Mouse (Mus musculus): Measurements from ENCODE around the gene Serinc5. TPM values are rescaled to one million over a fixed set of nuclear protein-coding genes. Genes with fewer than 3 reads are reported as not detected.
A peak's percentile ranks its signal among the peaks of the same experiment; 100 is the strongest.

Gene Serinc5
- total RNA-seq, 2 experiments from 2014 or later = 2.5 to 4.2 TPM

GRCm38 (mm10) chr13:92650956-92651355, 40.1 kb downstream of the Serinc5 start:
- TF ChIP-seq CTCF (IDR thresholded peaks at IDR 0.05) = no peak
- no peak for DNase-seq
- intact Hi-C loops (cut with DNase I) = no loop called here
- Histone ChIP-seq H3K4me3 (no peak overlapping the region), H3K27ac (peak overlapping the region; percentile 41; the same call in 1 of the 2 replicates)

- DNase-seq = no peak
- Histone ChIP-seq H3K4me3 (no peak overlapping the region), H3K27ac (no peak overlapping the region)
- intact Hi-C loops (cut with DNase I) = no loop called here
- TF ChIP-seq CTCF (IDR thresholded peaks at IDR 0.05) = no peak
Observed at GRCm38 (mm10) chr13:92652498-92652897, 41.6 kb downstream of the Serinc5 start.

DNA sequence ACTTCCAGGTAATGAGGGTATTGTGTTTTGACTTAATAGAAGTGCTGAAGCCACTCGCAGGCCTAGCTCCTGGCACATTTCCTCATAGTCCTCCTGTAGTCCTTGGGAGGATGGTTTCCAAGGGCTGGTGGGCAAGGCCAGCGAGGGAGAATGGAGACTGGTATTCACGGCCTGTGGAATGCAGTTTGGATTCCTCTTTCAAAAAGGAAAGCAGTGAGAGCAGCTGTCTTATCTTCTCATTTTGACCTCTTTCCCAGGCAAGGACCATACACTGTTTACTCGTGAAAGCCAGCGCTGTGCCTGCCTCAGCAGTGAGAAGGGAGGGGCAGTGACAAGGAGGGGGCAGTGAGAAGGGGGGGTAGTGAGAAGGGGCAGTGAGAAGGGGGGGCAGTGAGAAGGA, 42.4 kb downstream of the Serinc5 start:
- no peak for TF ChIP-seq CTCF (IDR thresholded peaks at IDR 0.05)
- Histone ChIP-seq H3K4me3 (no peak overlapping the region), H3K27ac (peak overlapping the region; percentile 43)
- intact Hi-C loops (cut with DNase I) = no loop called here
- DNase-seq = no peak

DNA sequence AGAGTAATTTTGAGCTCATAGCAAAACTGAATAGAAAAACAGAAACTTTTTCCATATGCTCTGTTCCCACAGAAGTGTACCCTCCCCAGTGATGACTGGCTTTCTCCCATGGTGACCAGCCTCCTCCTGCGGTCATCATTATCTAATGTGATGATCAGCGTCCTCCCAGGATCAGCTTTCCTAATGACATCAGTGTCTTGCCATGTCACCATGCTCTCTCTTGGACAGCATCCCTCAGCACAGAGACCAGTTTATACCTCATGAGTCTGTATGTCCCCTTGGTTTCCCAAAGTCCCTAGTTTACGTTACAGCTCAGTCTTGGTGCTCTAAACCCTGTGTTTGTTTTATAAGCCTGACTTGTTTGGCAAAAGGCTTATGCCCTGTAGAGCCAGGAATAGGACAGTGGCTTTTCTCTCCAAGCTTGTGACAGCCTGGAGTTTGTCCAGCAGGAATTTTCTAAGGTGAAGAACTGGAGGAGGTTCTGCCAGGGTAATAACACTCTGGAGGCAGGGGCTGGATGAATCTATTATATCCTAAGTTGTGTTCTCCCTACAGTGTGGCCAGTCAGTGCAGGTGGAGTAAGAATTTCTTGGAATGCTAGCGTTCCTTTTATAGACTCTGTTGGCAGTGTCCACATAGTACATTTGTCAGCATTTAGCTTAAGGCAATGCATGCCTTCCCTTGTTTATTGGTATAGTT, 46.1 kb downstream of the Serinc5 start:
- DNase-seq = no peak
- no peak for TF ChIP-seq CTCF (IDR thresholded peaks at IDR 0.05)
- H3K27ac ChIP-seq = peak overlapping the region; percentile 65
- H3K4me3 ChIP-seq = no peak overlapping the region
- intact Hi-C loops (cut with DNase I) = no loop called here

DNA sequence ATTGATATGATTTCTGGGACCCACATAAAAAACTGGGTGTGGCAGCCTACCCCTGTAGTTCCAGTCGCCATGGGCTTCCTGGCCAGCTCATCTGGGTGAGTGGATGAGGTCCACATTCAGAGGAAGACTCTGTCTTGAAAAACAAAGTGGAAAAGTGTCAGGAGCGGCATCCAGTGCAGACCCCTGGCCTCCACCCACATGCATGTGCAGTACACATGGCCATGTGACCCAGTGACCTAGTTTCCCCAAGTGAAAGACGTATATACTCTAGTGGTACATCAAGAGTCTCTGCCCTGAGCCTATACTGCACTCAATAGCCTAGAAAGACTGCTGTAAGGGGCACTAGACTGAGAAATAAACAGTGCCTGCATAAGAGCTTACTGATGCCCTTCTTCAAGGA, 48.7 kb downstream of the Serinc5 start:
- no peak for DNase-seq
- intact Hi-C loops (cut with DNase I) = no loop called here
- Histone ChIP-seq H3K4me3 (no peak overlapping the region), H3K27ac (no peak overlapping the region)
- TF ChIP-seq CTCF (IDR thresholded peaks at IDR 0.05) = no peak

DNA sequence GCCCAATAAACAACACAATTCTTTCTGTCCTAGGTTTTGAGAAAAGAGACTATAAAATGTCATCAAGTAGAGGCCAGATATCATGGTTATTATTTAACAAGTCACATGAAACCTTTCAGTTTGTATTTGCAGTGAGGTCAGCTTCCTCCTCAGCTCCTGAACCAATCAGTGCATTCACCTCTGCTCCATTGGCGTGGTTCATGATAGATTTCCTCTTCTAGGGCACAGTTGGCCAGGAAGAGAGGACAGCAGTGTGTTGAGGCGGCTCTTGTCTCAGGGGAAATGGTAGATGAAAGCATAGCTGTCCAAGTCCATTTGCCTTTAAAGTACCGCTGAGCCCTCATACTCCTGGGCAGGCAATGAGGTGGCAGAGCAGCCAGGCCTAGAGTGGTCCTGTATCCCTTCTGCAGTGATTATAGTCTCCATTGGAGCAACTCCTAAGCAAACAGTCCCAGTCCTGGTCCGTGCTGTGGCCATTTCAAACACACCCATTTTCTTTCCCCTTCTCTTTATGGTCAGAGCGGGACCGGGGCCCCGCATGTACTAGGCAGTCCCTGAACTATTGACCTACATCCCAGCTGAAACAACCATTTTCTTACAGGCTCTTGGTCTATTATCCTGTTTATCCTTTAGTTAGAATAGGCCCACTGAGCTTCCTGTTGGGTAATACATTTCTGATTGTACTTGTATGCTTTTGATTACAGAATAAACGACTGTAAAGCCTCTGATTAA, 51.8 kb downstream of the Serinc5 start:
- TF ChIP-seq CTCF (IDR thresholded peaks at IDR 0.05) = no peak
- H3K27ac ChIP-seq = 0 out of 2 replicates have a peak overlapping the region, but pooled peaks have one; percentile 16
- intact Hi-C loops (cut with DNase I) = no loop called here

GRCm38 (mm10) chr13:92665008-92665407, 54.1 kb downstream of the Serinc5 start:
- H3K27ac ChIP-seq = no peak overlapping the region; the same call in 1 of the 2 replicates
- no peak for TF ChIP-seq CTCF (IDR thresholded peaks at IDR 0.05)
- DNase-seq = no peak
- H3K4me3 ChIP-seq = no peak overlapping the region
- intact Hi-C loops (cut with DNase I) = no loop called here

More for the DNA sequence above, 51.8 kb downstream of the Serinc5 start:
- no peak for DNase-seq
- no peak overlapping the region for H3K4me3 ChIP-seq

- intact Hi-C loops (cut with DNase I) = no loop called here
- Histone ChIP-seq H3K27ac (no peak overlapping the region), H3K4me3 (no peak overlapping the region)
- no peak for TF ChIP-seq CTCF (IDR thresholded peaks at IDR 0.05)
- DNase-seq = no peak
Observed at GRCm38 (mm10) chr13:92668214-92668985, 57.5 kb downstream of the Serinc5 start.

GRCm38 (mm10) chr13:92671727-92672126, 60.8 kb downstream of the Serinc5 start:
- intact Hi-C loops (cut with DNase I) = no loop called here
- no peak for DNase-seq
- TF ChIP-seq CTCF (IDR thresholded peaks at IDR 0.05) = no peak
- Histone ChIP-seq H3K27ac (0 out of 2 replicates have a peak overlapping the region, but pooled peaks have one; percentile 16), H3K4me3 (no peak overlapping the region)

DNA sequence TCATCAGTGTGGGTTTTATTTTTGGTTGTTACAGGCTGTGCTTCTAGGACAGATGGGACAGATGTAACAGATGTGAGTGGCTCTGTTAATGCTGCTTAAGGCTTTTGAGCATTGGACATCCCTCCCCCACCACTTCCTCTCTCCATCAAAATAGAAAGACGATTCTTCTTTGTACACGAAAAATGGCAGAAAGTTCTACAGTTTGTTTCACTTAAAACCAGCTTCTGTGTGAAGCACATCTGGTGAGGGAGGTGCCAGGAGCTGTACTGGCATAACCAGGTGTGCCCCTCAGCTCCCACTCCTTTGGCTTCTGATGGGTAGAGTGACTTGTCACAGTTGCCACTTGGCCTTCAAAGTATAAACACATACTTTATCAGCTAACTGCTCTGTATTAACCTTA, 63.8 kb downstream of the Serinc5 start:
- intact Hi-C loops (cut with DNase I) = no loop called here
- TF ChIP-seq CTCF (IDR thresholded peaks at IDR 0.05) = no peak
- no peak overlapping the region for H3K27ac ChIP-seq
- no peak for DNase-seq
- no peak overlapping the region for H3K4me3 ChIP-seq

DNA sequence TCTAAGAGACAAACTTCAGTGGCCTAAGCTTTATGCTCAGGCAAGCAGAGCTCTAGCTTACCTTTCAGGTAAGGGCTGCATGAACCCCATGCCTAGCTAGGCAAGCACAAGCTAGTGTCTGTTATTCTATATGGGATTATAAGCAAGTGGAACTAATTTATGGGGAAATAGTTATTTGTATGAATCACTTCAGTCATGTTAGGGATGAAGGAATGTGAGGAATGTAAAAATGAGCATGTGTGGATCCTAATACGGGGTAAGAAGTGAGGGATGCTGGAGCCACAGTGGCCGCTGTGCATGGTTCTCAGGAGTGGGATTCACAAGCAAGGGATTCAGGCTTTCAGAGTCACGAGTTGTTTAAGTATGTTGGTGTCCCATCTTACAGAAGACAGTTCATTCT, 64.4 kb downstream of the Serinc5 start:
- no peak overlapping the region for H3K4me3 ChIP-seq
- DNase-seq = no peak
- intact Hi-C loops (cut with DNase I) = no loop called here
- TF ChIP-seq CTCF (IDR thresholded peaks at IDR 0.05) = no peak
- H3K27ac ChIP-seq = no peak overlapping the region

GRCm38 (mm10) chr13:92675897-92676584, 65.2 kb downstream of the Serinc5 start:
- intact Hi-C loops (cut with DNase I) = no loop called here
- no peak for TF ChIP-seq CTCF (IDR thresholded peaks at IDR 0.05)

More at GRCm38 (mm10) chr13:92675897-92676584, 65.2 kb downstream of the Serinc5 start:
- H3K4me3 ChIP-seq = peak overlapping the region; percentile 24; the same call in 1 of the 2 replicates
- H3K27ac ChIP-seq = peak overlapping the region; percentile 35; the same call in 1 of the 2 replicates
- DNase-seq = peak; percentile 62
